Mouse (Mus musculus): ENCODE measurements at regions not wholly inside any gene's neighbourhood (a gene's known extent, or its start where the extent isn't known, plus 50 kb on each side); places are given as distances from the start of the nearest gene placed in this dataset.
A peak's percentile ranks its signal among the peaks of the same experiment; 100 is the strongest.

DNA sequence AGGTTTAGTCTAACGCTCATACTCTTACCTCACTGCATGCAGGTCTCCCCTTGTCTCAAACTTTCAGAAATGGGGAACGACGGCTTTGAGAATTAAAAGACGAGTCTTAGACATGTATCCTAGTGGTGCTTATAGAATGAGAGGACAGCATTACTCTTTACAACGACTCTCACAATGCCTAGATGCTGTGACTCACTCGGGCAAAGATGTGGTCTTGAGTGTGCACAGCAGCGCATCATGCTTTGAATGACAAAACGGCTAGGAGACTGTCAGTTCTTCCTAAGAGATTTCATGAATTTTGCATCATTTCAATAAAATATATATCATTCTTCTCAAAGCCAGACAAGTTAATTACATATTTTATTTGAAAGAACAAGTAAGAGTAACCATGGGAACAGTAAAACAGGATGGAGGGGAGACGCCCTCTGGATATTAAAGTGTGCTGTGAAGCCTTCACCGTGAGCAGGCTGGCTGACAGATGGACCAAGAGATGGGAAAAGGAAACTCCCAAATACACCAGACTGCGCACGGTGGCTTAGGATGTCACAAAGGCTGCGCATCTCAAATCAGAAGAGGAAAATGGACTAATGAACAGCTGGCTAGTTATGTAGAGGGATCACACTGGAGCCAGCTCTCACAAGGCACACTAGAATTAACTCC lies 73.1 kb upstream of the Rasgef1b start:
- Histone ChIP-seq H3K4me2 (ENCODE audit: low read depth, low read length, poor library complexity, severe bottlenecking) (no peak overlapping the region), H3K9ac (replicated peaks; ENCODE audit: low read length, poor library complexity, severe bottlenecking) (no peak overlapping the region), H3K27ac (ENCODE audit: low read depth, low read length) (no peak overlapping the region), H3K9me3 (ENCODE audit: low read length) (no peaks in the 10 kb centered on the region), H3K36me3 (ENCODE audit: insufficient read depth, low read length) (no peaks in the 10 kb centered on the region), H3K4me1 (ENCODE audit: insufficient read depth, low read length) (no peaks in the 10 kb centered on the region), H3K27me3 (ENCODE audit: insufficient read depth, low read length) (no peaks in the 10 kb centered on the region), H3K4me3 (ENCODE audit: low read depth, low read length) (no peak overlapping the region)
- DNase-seq (ENCODE audit: low spot score) = peak; percentile 67
- WGBS = 39% methylated on average over 13 of the region's 13 CpGs
- no peak for TF ChIP-seq CTCF (IDR thresholded peaks at IDR 0.05)
- ATAC-seq (ENCODE audit: low FRiP score) = peak; percentile 47

DNA sequence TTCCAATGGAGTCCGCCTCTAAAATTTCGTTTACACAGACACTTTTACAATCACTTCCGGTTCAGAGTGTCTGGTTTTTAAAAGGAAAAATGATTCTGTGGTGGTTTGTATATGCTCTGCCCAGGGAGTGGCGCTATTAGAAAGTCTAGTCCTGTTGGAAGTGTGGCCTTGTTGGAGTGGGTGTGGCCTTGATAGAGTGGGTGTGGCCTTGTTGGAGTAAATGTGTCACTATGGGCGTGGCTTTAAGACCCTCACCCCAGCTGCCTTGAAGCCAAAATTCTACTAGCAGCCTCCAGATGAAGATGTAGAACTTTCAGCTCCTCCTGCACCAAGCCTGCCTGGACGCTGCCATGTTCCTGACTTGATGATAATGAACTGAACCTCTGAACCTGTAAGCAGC lies 79.2 kb upstream of the Vamp9 start:
- no peaks in the 10 kb centered on the region for H3K36me3 ChIP-seq (ENCODE audit: insufficient read depth, low read length)
- TF ChIP-seq CTCF (IDR thresholded peaks at IDR 0.05) = no peak
- WGBS = 85% methylated on average over 6 of the region's 6 CpGs
- no peaks in the 10 kb centered on the region for H3K9me3 ChIP-seq (ENCODE audit: low read length)
- H3K4me1 ChIP-seq (ENCODE audit: insufficient read depth, low read length) = no peaks in the 10 kb centered on the region
- DNase-seq (ENCODE audit: low spot score) = no peak
- no peak overlapping the region for H3K4me3 ChIP-seq (ENCODE audit: low read depth, low read length)
- H3K9ac ChIP-seq (replicated peaks; ENCODE audit: low read length, poor library complexity, severe bottlenecking) = no peak overlapping the region
- H3K27ac ChIP-seq (ENCODE audit: low read depth, low read length) = no peak overlapping the region
- no peak overlapping the region for H3K4me2 ChIP-seq (ENCODE audit: low read depth, low read length, poor library complexity, severe bottlenecking)
- no peaks in the 10 kb centered on the region for H3K27me3 ChIP-seq (ENCODE audit: insufficient read depth, low read length)
- no peak for ATAC-seq (ENCODE audit: low FRiP score)

DNA sequence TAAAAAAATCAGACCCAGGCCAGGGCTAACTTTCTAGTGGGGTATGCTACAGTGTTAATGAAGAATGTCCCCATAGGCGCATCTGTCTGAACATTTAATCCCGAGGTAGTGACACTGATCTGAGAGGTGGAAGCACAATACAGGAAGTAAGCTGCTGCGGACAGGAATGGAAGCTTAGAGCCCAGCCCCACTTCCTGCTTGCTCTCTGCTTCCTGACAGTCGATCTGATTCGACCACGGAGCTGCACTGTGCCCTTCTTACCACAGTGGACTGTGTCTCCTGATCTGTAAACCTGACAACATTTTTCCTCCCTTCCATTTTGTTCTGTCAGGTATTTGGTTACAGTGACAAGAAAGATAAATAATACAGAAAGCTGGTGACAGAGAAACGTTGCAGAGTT lies 77.5 kb upstream of the Vamp9 start:
- Histone ChIP-seq H3K27me3 (ENCODE audit: insufficient read depth, low read length) (no peaks in the 10 kb centered on the region), H3K9ac (replicated peaks; ENCODE audit: low read length, poor library complexity, severe bottlenecking) (no peak overlapping the region), H3K36me3 (ENCODE audit: insufficient read depth, low read length) (no peaks in the 10 kb centered on the region), H3K4me2 (ENCODE audit: low read depth, low read length, poor library complexity, severe bottlenecking) (no peak overlapping the region), H3K9me3 (ENCODE audit: low read length) (no peaks in the 10 kb centered on the region), H3K27ac (ENCODE audit: low read depth, low read length) (no peak overlapping the region), H3K4me3 (ENCODE audit: low read depth, low read length) (no peak overlapping the region), H3K4me1 (ENCODE audit: insufficient read depth, low read length) (no peaks in the 10 kb centered on the region)
- TF ChIP-seq CTCF (IDR thresholded peaks at IDR 0.05) = no peak
- no peak for ATAC-seq (ENCODE audit: low FRiP score)
- 78% methylated on average over 7 of the region's 7 CpGs for WGBS
- DNase-seq (ENCODE audit: low spot score) = no peak

DNA sequence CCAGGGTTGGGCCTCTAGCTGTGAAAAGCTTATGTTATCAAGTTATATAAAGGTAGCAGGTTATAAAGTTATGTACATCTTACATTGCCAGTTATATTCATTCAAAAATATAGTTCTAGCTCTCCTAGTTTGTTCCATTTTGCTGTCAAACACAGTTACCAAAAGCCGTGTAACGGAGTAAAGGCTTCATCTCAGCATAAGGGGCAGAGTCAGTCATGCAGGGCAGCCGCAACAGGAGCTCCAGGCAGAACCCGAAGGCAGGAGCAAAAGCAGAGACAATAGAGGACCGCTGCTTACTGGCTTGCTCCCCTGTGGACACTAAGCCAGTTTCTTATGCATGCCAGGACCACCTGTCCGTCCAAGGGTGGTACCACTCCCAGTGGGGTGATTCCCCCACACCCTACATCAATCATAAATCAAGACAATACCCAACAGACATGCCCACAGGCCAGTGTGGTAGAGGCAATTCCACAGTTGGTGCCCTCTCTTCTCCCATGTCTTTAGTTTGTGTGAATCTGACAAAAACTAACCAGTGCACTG lies 67.7 kb upstream of the Vamp9 start:
- Histone ChIP-seq H3K4me2 (ENCODE audit: low read depth, low read length, poor library complexity, severe bottlenecking) (no peak overlapping the region), H3K27ac (ENCODE audit: low read depth, low read length) (no peak overlapping the region), H3K4me3 (ENCODE audit: low read depth, low read length) (no peak overlapping the region), H3K4me1 (ENCODE audit: insufficient read depth, low read length) (no peaks in the 10 kb centered on the region), H3K9me3 (ENCODE audit: low read length) (no peaks in the 10 kb centered on the region), H3K36me3 (ENCODE audit: insufficient read depth, low read length) (no peaks in the 10 kb centered on the region), H3K27me3 (ENCODE audit: insufficient read depth, low read length) (no peaks in the 10 kb centered on the region), H3K9ac (replicated peaks; ENCODE audit: low read length, poor library complexity, severe bottlenecking) (no peak overlapping the region)
- WGBS = 30% methylated on average over 6 of the region's 6 CpGs
- no peak for ATAC-seq (ENCODE audit: low FRiP score)
- DNase-seq (ENCODE audit: low spot score) = no peak
- no peak for TF ChIP-seq CTCF (IDR thresholded peaks at IDR 0.05)

DNA sequence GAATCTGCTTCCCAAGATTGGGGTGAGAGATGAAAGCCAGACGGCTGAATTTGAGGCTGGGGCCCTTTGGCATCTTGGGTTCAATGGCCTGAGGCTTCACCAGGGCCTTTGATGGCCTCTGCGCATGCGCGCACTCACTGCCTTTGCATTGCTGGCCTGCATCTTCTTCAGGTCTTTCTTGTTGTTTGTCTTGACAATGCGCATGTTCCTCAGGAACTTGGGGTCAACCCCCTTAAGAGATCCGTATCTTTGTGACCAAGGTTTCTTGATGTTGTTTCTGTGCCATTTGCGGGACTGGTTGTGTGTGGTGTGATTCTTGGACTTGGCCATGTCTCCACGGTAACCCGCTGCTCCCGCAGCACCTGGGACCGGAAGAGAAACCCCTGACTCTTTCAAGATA lies 66.4 kb upstream of the Vamp9 start:
- H3K4me1 ChIP-seq (ENCODE audit: insufficient read depth, low read length) = no peaks in the 10 kb centered on the region
- no peaks in the 10 kb centered on the region for H3K27me3 ChIP-seq (ENCODE audit: insufficient read depth, low read length)
- H3K9me3 ChIP-seq (ENCODE audit: low read length) = no peaks in the 10 kb centered on the region
- no peak overlapping the region for H3K4me3 ChIP-seq (ENCODE audit: low read depth, low read length)
- no peak overlapping the region for H3K27ac ChIP-seq (ENCODE audit: low read depth, low read length)
- 96% methylated on average over 11 of the region's 11 CpGs for WGBS
- no peak overlapping the region for H3K9ac ChIP-seq (replicated peaks; ENCODE audit: low read length, poor library complexity, severe bottlenecking)
- DNase-seq (ENCODE audit: low spot score) = no peak
- no peak for TF ChIP-seq CTCF (IDR thresholded peaks at IDR 0.05)
- H3K36me3 ChIP-seq (ENCODE audit: insufficient read depth, low read length) = no peaks in the 10 kb centered on the region
- no peak for ATAC-seq (ENCODE audit: low FRiP score)
- H3K4me2 ChIP-seq (ENCODE audit: low read depth, low read length, poor library complexity, severe bottlenecking) = no peak overlapping the region

DNA sequence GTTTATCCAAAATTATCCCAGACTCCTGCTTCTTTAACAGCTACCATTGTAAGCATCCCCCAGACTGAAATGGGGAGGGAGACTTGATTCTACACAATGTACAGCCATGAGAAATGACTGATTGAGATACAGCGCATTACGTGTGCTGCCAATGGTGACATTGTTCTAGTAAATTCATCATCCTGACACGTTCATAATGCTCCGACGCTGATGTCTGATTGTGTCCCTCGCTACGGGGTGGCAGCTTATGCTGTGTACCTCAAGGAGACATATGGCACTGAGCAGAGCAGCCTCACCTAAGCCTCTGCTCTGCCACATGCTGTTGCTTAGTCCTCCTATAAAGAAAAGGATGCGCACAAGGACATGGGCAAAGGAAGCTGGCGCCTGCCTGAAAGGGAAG lies 65.2 kb upstream of the Vamp9 start:
- Histone ChIP-seq H3K4me3 (ENCODE audit: low read depth, low read length) (no peak overlapping the region), H3K4me2 (ENCODE audit: low read depth, low read length, poor library complexity, severe bottlenecking) (no peak overlapping the region), H3K36me3 (ENCODE audit: insufficient read depth, low read length) (no peaks in the 10 kb centered on the region), H3K9me3 (ENCODE audit: low read length) (no peaks in the 10 kb centered on the region), H3K27me3 (ENCODE audit: insufficient read depth, low read length) (no peaks in the 10 kb centered on the region), H3K27ac (ENCODE audit: low read depth, low read length) (no peak overlapping the region), H3K4me1 (ENCODE audit: insufficient read depth, low read length) (0 out of 2 replicates have a peak, but pooled peaks cover 4% of the 10 kb centered on the region), H3K9ac (replicated peaks; ENCODE audit: low read length, poor library complexity, severe bottlenecking) (no peak overlapping the region)
- ATAC-seq (ENCODE audit: low FRiP score) = no peak
- TF ChIP-seq CTCF (IDR thresholded peaks at IDR 0.05) = no peak
- 71% methylated on average over 9 of the region's 9 CpGs for WGBS
- peak; percentile 38 for DNase-seq (ENCODE audit: low spot score)

All from midbrain, postnatal 0 days (tissue).